Mouse (Mus musculus) testis, postnatal 10 days (tissue): ENCODE data around the gene Arpp19.

Experiments used
- DNase-seq: peaks from one replicate; pipeline ENCODE4 v3.0.0; 2021; ENCODE audit warnings: low spot score

Arpp19 gene

DNA sequence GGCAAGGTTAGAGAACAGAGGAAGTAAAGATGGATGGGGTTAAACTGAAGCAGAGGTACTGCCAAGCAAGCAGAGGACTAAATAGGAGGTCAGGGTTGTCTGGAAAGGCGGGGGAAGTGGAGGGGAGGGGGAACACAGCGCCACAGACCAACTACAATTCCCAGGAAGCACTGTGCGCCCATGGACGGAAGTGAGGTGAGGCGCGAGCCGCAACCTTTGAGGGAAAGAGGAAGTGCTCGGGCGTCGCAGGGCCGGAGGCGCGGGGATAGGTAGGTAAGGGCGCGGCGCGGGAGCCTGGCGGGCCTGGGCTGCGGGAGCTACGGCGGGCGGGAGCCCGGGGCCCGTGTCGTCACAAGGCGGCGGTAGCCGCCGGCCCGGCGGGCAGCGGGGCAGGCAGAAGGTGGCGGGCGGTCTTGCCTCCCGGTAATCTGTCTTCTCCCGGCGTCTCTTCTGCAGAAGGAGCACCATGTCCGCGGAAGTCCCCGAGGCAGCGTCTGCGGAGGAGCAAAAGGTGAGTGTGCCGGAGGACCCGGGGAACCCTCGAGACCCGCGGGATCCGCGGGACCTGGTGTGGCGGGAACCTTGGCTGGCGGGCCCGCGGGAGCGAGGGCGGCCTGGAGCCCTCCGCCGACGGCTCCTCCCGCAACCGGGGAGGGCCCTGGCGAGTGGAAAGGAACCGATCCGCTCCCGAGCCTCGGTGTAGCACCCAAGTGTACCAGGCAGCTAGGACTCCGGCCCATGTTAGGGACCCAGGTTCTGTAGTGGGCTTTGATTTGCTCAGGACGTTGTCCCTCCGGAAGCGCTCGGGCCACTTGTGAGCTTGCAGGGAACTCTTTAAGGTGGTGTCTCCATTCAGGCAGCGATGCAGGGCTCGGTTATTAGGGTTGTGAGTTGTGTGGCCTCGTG is at the start of gene Arpp19:
TSS of gene Arpp19 (plus strand) at position 164 of the 906 bp plus-strand sequence.
- DNase-seq = peak; percentile 83

DNA sequence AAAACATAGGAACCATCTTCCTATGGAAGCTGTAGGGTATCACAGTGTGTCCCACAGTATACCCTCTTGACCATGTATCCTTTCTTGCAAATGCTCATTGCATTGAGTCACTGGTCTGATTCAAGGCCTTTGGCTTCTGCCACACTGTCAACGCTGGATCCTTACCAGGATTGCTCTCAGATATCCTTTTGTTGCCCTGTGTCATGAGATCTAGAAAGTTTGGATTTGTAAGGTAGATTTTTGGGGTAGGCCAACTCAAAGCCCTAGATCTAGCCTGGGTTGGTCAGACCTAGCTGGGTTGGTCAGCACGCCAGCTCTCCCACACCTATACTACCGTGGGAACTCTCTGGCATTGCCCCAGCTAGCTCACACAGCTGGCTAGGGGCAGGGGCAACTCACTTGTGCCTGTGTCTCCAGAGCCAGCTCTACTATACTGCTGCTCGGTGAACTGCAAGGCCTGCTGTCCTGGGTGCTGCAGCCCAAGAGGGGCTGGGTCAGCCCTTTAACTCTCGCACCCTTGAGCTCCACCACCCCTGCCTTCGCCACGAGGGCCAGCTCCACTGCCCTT is 48.4 kb upstream of the Arpp19 start:
- DNase-seq = no peak

DNA sequence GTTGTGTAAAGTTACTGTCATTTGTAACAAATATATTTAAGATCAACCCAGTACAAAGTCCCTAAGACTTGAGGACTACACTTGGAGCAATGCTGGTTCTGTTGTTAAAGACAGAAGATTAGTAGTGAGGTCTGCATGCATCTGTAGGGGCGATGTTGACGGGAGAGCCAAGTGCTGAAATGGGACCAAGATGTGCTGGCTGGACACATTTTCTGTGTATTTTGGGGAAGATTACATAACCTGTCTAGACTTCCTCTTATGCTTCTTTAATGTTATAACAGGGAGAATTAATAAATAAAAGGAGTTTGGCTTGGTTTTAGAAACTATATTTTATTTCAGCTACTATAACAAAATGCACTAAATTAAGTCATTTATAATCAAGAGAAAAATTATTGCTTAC is 47.4 kb upstream of the Arpp19 start:
- no peak for DNase-seq

- DNase-seq = no peak
These were observed 42.7 kb upstream of the Arpp19 start for GRCm38 (mm10) chr9:74994611-74995257.

GRCm38 (mm10) chr9:74996349-74996748 is 41.1 kb upstream of the Arpp19 start:
- no peak for DNase-seq

GRCm38 (mm10) chr9:74997976-74998375 is 39.4 kb upstream of the Arpp19 start:
- no peak for DNase-seq

GRCm38 (mm10) chr9:75001006-75001405 is 36.4 kb upstream of the Arpp19 start:
- DNase-seq = no peak

DNA sequence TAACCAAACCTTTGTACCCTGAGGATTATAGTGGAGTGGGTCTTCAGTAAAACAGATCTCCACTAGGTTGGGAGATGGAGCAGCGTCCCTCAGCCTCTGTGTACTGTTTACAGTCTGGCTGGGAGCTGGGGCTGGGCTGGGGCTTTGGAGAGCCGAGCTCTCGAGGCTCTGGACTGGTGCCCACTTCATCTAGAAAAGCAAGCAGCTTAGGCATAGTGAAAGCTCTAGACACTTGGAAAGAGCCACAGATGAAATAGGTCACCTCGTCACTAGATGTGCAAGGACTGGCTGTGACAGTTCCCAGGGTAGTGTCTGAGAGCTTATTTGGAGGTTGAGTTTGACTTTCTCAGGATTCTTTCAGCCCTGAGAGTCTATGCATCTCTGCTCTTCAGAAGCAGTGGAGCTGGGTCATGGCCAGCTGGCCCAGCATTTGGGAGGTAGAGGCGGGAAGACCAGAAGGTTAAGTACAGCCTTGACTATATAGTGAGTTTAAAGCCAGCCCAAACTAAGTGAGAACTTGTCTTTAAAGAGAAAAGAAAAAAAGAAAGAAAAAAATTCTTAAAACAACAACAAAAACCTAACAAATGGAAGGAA is 35.7 kb upstream of the Arpp19 start:
- DNase-seq = peak; percentile 64

DNA sequence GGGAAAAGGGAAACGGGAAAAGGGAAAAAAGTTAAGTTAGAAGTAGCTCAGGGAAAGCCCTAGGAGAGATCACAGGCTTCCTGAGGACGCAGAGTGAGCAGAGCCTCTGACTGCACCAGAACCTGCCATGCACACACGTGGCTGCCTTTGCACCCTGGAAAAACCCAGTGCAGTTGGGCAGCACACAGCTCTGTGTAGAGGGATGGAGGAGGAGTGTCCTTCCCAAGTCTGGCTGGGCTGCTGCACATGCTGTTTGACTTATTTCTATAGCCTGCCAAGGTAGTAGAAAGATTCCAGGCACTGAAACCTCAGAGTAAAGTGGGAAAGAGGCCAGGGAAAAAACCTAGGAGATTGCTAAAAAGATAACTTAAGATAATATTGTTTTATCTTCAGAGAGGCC is 35.2 kb upstream of the Arpp19 start:
- DNase-seq = no peak

DNA sequence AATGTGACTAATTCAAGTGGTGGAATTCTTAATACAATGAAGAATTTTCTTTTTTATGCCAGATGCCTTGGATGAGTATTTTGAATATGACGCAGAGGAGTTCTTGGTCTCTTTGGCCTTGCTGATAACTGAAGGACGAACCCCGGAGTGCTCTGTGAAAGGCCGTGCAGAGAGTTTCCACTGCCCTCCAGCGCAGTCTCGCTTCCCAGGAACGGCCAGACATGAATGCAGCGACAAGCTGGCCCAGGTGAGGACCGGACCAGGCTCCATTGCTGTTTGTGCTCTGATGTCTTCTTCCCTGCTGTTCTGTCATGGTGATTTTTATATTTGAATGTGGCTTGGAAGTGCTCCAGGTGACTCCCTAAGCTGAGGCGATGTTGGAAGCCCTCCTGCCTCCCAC is 33.2 kb upstream of the Arpp19 start:
- DNase-seq = peak; percentile 63

- DNase-seq = peak; percentile 12
These were observed 20.8 kb upstream of the Arpp19 start for GRCm38 (mm10) chr9:75016591-75016990.

DNA sequence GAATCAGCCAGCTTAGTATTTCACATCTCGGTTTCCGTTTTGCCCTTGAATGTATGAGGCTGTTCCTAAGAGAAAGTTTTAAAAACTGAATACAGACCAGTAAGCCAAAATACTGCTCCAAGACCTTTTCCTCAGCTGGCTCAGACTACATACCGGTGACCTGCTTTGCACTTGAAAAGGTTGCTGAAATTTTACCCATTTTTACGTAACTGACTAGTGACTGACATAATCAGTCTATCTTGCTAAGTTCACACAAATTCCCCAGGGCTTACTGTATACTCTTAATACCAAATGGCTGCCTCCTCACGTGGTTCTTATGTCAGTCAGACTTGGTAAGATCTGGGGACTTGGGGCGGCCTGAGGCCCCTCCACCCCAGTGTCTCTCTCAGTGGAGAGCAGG is 18.2 kb upstream of the Arpp19 start:
- DNase-seq = no peak

DNA sequence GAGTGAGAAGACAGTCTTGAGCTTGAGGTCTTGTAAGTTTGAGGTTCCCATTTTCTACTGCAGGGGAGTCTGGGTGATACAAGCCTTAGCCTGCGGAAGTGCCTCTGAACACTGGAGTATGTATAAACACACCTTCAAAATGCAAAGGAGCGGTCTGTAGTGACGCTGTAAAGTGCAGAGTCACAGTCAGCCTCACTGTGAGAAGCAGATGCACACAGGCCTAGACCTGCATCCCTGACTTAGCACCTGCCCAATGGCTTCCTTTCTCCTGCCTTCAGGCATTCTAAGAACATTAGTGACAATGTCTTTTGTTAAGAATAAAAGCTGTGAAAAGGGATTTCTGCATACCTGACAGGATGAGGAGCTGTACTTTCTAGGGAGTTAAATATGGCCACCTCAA is 17.8 kb upstream of the Arpp19 start:
- no peak for DNase-seq

DNA sequence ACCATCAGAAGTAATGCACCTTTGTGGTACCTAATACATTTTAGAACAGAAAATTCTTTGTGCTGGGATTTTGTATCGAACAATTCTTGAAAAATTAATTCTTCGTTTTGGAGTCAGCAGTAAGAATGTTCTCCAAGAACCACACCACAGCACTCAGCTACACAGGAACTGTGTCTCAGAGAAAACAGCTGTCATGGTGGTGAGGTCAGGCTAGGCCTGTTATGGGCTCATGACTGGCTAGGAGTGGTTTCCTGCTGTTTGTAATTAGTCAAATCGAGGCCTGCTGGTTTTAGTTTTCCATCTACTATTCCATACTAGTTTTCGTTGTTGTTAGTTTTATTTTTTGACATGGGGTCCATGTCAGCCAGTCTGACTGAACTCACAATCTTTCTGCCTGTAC is 16.9 kb upstream of the Arpp19 start:
- peak; percentile 19 for DNase-seq

GRCm38 (mm10) chr9:75022546-75022945 is 14.9 kb upstream of the Arpp19 start:
- DNase-seq = peak; percentile 35

- peak; percentile 26 for DNase-seq
These were observed 14.1 kb upstream of the Arpp19 start for GRCm38 (mm10) chr9:75023150-75023894.

DNA sequence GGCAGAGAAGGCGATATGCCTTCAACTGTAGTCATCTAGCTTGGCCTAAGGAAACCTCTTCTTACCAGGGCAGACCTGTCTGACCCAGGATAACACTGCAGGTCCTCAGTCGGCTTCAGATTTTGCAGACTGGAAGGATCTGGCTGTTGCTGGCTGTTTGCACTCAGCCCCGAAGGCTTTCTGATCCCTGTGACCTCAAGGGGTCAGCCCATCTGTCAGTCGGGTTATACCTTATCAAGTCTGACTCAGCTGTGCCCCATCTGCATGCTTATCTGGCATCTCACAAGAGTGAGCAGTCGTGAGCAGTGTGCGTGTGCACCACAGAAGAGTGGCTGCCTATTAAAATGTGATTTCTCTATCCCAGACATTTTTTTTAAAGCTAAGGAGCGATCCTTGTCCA is 13.3 kb upstream of the Arpp19 start:
- peak; percentile 35 for DNase-seq

DNA sequence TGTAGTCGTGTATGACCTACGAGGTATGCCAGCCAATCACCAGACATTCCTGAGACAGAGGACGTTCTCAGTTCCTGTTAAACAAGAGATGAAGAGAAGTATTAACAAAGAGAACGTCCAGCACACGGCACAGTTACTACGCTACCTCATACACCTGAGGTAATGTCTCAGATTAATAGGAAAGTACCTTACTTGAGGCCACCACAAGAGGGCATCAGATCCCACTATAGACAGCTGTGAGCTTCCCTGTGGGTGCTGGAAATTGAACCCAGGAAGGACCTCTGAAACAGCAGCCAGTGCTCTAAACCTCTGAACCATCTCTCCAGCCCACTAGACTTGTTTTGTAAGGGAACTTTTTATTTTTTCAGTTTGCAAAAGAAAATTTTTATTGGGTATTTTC is 11.7 kb upstream of the Arpp19 start:
- DNase-seq = peak; percentile 37

GRCm38 (mm10) chr9:75032408-75032807 is 5.0 kb upstream of the Arpp19 start:
- DNase-seq = no peak

DNA sequence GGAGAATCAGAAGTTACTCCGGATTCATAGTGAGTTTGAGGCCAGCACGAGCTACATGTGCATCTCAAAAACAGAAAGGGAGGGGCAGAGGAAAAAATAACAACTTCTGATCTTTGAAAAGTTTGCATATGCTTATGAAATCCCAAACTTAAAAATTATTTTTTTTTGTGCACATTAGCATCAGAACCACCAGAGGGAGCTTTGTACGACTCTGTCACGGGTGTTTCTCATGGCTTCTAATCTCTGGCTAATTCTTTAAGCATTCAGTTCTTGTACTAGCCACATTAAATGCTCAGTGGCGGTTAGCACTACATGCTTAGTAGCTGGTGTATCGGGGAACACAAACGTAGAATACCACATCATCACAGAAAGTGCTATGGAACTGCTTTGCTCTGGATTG is 4.3 kb upstream of the Arpp19 start:
- no peak for DNase-seq

GRCm38 (mm10) chr9:75034691-75035090 is 2.7 kb upstream of the Arpp19 start:
- DNase-seq = no peak

DNA sequence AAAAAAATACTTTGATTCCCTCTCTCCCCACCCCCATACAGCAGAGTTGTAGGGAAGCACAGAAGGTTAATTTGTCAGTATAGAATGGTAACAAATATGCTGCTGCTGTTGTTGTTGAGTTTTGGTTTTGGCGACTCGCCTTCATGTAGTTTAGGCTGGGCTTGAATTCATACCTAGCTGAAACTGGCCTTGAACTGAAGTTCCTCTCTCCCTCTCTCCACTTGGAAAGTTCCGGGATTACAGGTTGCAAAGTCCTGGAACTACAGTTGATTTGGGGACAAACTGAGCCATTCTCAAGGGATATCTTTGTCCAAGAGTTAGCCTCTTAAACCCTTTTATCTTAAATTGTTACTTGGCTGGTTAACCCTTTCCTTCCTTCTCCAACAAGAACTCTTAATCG is 1.5 kb upstream of the Arpp19 start:
- DNase-seq = no peak
